Comparison of ENCODE assay signal across 9 mouse cellular contexts in the genomic region with DNA sequence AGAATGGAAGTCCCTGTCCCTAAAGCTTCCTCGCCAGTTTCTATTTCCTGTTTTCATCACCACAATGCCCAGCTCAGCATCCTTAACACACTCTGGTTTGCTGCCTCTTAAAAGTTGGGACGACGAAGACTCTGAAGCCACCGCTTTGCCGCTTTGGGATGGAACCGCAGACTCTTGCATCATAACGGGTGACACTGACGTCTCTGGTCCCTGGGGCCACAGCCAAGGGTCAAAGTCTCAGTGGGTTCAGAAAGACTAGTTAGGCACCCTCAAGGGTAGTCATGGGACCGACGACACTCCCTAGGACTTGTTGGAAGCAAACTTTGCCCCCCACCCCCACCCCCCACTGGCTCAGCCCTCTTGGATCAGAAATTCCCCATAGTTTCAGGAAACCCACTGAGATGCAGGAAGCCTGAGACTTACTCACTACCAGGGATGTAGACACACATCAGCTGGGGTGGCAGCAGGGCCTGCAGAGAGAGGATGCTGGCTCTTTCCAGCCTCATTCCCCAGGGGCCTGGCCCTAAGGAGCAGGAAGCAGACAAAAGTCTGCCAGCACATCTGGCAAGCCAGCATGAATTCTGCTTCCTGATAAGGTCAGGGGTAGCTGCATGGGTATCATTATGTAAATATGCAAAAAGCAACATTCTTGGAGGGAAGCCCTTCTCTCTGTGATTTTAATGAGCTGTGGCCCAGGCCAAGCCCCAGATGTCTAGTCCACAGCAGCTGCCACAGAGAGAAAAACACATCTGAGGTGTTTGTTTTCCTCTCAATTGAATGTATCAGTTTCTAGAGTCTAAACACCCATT. TPM values are rescaled to one million over a fixed set of nuclear protein-coding genes. Genes with fewer than 3 reads are reported as not detected.
DNase-seq lines count a peak whose midpoint lies in the region; ATAC-seq lines count a peak whose summit lies in the region.
"Had no signal": no experiment of that assay in that cellular context is flagged by ENCODE, and none has a peak within 500 bp of the region (broad histone marks: within the 10 kb centered on the region; RNA-seq: fewer than 3 reads in every experiment).

No protein-coding gene starts in this region.

- H3K27me3 ChIP-seq in embryonic facial prominence, embryonic 12.5 days = no peaks in the 10 kb centered on the region
- H3K27me3 ChIP-seq in heart, embryonic 13.5 days (replicated peaks) = no peaks in the 10 kb centered on the region; the same call in 1 of the 2 replicates
- H3K27me3 ChIP-seq: neural tube, embryonic 12.5 days had no signal

- H3K9me3 ChIP-seq in embryonic facial prominence, embryonic 12.5 days = no peaks in the 10 kb centered on the region
- H3K9me3 ChIP-seq in heart, embryonic 13.5 days = no peaks in the 10 kb centered on the region
- H3K9me3 ChIP-seq: neural tube, embryonic 12.5 days had no signal

- peak; percentile 43 for DNase-seq in R1 (ENCODE audit: low read depth, low spot score)
- peak; percentile 88 for DNase-seq in kidney, postnatal 10 days
- DNase-seq in right cerebral cortex, adult 18-20 months = no peak
- no peak for DNase-seq in right cerebral cortex, postnatal 14 days
- no peak for DNase-seq in frontal cortex, postnatal 36 days (ENCODE audit: low spot score in 2 of 2)

- H3K27ac ChIP-seq in embryonic facial prominence, embryonic 12.5 days = peak overlapping the region; percentile 85
- peak overlapping the region; percentile 74 for H3K27ac ChIP-seq in heart, embryonic 13.5 days (replicated peaks)
- H3K27ac ChIP-seq: neural tube, embryonic 12.5 days had no signal

- ATAC-seq in embryonic facial prominence, embryonic 12.5 days (ENCODE audit: insufficient number of reproducible peaks, insufficient read depth, low FRiP score, low TSS enrichment) = no peak
- peak; percentile 56; the same call in 1 of the 2 replicates for ATAC-seq in heart, embryonic 13.5 days (ENCODE audit: extremely low read depth, insufficient number of reproducible peaks, low FRiP score, low TSS enrichment)
- peak; percentile 26; the same call in 1 of the 2 replicates for ATAC-seq in megakaryocyte progenitor cell, adult 5-6 weeks (replicated peaks; ENCODE audit: poor library complexity)

- no peak overlapping the region for H3K9ac ChIP-seq in embryonic facial prominence, embryonic 12.5 days
- H3K9ac ChIP-seq in heart, embryonic 13.5 days = no peak overlapping the region
- H3K9ac ChIP-seq: neural tube, embryonic 12.5 days had no signal

- peaks cover 44% of the 10 kb centered on the region for H3K4me1 ChIP-seq in embryonic facial prominence, embryonic 12.5 days
- peaks cover 16% of the 10 kb centered on the region for H3K4me1 ChIP-seq in heart, embryonic 13.5 days

- no peak overlapping the region for H3K4me2 ChIP-seq in embryonic facial prominence, embryonic 12.5 days (replicated peaks)
- H3K4me2 ChIP-seq in heart, embryonic 13.5 days = no peak overlapping the region
- H3K4me2 ChIP-seq: neural tube, embryonic 12.5 days had no signal

- H3K4me3 ChIP-seq in embryonic facial prominence, embryonic 12.5 days = no peak overlapping the region
- H3K4me3 ChIP-seq in heart, embryonic 13.5 days = no peak overlapping the region
- H3K4me3 ChIP-seq: neural tube, embryonic 12.5 days had no signal

- 64% methylated on average over 10 of the region's 10 CpGs for WGBS in embryonic facial prominence, embryonic 12.5 days
- WGBS in heart, embryonic 13.5 days = 50% methylated on average over 10 of the region's 10 CpGs

- no peaks in the 10 kb centered on the region for H3K36me3 ChIP-seq in embryonic facial prominence, embryonic 12.5 days
- H3K36me3 ChIP-seq in heart, embryonic 13.5 days = no peaks in the 10 kb centered on the region
- H3K36me3 ChIP-seq: neural tube, embryonic 12.5 days had no signal

RNA-seq across cellular contexts. Expression of a gene that starts 38.5 kb away (rescaled TPM):
- polyA plus RNA-seq in embryonic facial prominence, embryonic 12.5 days (2016; fragmentation: Nextera tagmentation; extraction: Ambion mirVana) = 120 and 121 TPM in 2 replicates
- polyA plus RNA-seq in heart, embryonic 13.5 days (2015; fragmentation: Nextera tagmentation; extraction: Ambion mirVana) = 59.4 and 64.5 TPM in 2 replicates
- 8.4 and 10.1 TPM in 2 replicates for total RNA-seq in megakaryocyte progenitor cell, adult 5-6 weeks (2015)
- total RNA-seq in megakaryocyte progenitor cell, adult 5-6 weeks (2017) = 15.4 and 15.7 TPM in 2 replicates

RNA-seq across cellular contexts. Expression of a gene that starts 55.0 kb away (rescaled TPM):
- polyA plus RNA-seq in embryonic facial prominence, embryonic 12.5 days (2016; fragmentation: Nextera tagmentation; extraction: Ambion mirVana) = 46.0 and 46.3 TPM in 2 replicates
- polyA plus RNA-seq in heart, embryonic 13.5 days (2015; fragmentation: Nextera tagmentation; extraction: Ambion mirVana) = 16.0 and 16.7 TPM in 2 replicates
- 58.7 and 72.0 TPM in 2 replicates for total RNA-seq in megakaryocyte progenitor cell, adult 5-6 weeks (2015)
- total RNA-seq in megakaryocyte progenitor cell, adult 5-6 weeks (2017) = 22.6 and 32.3 TPM in 2 replicates

Comparison
In these comparisons a context has a peak if more than half of its experiments do, and no peak if none do; other contexts are left out.
1. DNase-seq: peak in R1 (single experiment) and kidney, postnatal 10 days (single experiment); none in right cerebral cortex, adult 18-20 months (single experiment), right cerebral cortex, postnatal 14 days (single experiment) and frontal cortex, postnatal 36 days (0 of 2).